Mouse (Mus musculus): Measurements from ENCODE around the gene Eps8l1. TPM values are rescaled to one million over a fixed set of nuclear protein-coding genes. Genes with fewer than 3 reads are reported as not detected.

The Eps8l1 gene
- polyA plus RNA-seq, 1 experiment = 16.5 TPM

DNA sequence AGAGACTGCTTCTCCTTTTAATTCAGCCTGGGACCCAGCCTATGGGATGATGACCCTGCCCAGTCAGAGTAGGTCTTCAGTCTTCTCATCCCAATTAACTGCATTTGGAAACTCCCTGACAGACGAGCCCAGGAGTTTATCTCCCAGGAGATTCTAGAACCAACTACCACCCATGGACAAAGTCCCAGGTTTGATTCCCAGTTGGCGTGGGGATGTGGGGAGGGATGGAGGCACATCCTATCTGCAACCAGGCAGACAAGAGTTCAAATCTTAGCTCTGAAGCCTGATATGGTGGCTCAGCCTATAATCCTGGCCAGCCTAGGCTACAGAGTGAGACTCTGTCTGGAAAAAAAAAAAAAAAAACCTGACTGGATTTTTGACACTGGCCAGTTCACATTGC lies 22.8 kb upstream of the Eps8l1 start:
- H3K4me3 ChIP-seq (replicated peaks; ENCODE audit: control insufficient read depth, low read depth, low read length) = no peak overlapping the region
- 81% methylated on average over 2 of the region's 2 CpGs for WGBS
- TF ChIP-seq CTCF (IDR thresholded peaks at IDR 0.05; ENCODE audit: control insufficient read depth, insufficient read depth, low read length) (no peak), POLR2A (IDR thresholded peaks at IDR 0.05; ENCODE audit: borderline replicate concordance, control insufficient read depth, low read depth, low read length) (no peak)
- no peak overlapping the region for H3K27ac ChIP-seq (ENCODE audit: control insufficient read depth, insufficient read depth, low read depth, low read length, poor library complexity)
- no peaks in the 10 kb centered on the region for H3K4me1 ChIP-seq (ENCODE audit: control insufficient read depth, insufficient read depth, low read length)

DNA sequence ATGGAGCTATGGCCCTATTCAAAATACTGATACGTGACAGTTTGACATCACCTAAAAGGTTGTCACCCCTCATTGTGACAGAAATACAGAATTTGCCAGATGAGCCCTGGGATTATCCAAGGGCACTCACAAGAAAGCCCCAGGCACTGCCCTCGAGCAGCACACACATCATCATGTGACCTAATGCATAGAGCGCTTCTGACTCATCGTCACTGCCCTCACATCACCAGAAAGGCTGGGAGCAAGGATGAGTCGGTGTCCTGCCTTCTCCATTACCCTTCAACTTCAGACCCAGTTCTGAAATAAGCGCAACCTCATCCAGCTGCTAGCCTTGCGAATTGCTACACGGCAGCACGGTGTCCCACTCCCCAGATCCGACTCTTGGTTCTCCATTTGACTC lies 19.9 kb upstream of the Eps8l1 start:
- no peaks in the 10 kb centered on the region for H3K4me1 ChIP-seq (ENCODE audit: control insufficient read depth, insufficient read depth, low read length)
- no peak overlapping the region for H3K4me3 ChIP-seq (replicated peaks; ENCODE audit: control insufficient read depth, low read depth, low read length)
- no peak for TF ChIP-seq POLR2A (IDR thresholded peaks at IDR 0.05; ENCODE audit: borderline replicate concordance, control insufficient read depth, low read depth, low read length)
- no peak for TF ChIP-seq CTCF (IDR thresholded peaks at IDR 0.05; ENCODE audit: control insufficient read depth, insufficient read depth, low read length)
- WGBS = 86% methylated on average over 10 of the region's 10 CpGs
- no peak overlapping the region for H3K27ac ChIP-seq (ENCODE audit: control insufficient read depth, insufficient read depth, low read depth, low read length, poor library complexity)

DNA sequence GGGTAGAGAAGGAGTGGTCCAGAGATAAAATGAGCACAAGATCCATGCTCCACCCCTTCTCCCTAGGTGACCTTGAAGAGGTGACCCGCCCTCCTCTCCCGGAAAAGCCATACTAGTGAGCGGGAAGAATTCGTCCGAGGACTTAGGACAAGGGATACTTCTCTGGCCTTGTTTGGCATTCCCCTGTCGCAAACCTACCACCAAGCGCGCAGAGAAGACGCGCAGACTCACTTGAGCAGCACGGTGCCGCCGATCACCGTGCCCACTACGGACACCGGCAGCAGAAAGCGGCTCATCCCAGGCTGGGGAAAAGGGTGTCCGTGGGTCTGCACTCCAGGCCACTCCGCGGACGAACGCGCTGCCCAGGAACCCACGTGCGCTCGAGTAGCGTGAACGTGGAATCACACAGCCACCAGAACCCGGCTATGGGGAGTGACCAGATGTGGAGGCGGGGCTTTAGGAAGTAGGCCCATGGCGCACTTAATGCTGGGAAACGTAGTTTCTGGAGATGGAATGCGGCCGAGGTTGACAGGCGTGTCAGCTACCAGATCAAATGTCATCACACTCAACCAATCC lies 15.2 kb upstream of the Eps8l1 start, which contains the start of gene Rdh13:
Gene Rdh13, minus strand, starts transcription at position 434 of the 576 bp plus-strand sequence.
- Histone ChIP-seq H3K27ac (ENCODE audit: control insufficient read depth, insufficient read depth, low read depth, low read length, poor library complexity) (no peak within 1 kb of the TSS), H3K4me3 (replicated peaks; ENCODE audit: control insufficient read depth, low read depth, low read length) (peak within 1 kb of the TSS; percentile 90), H3K4me1 (ENCODE audit: control insufficient read depth, insufficient read depth, low read length) (no peaks in the 10 kb centered on the region; the same call in 1 of the 2 replicates)
- TF ChIP-seq POLR2A (IDR thresholded peaks at IDR 0.05; ENCODE audit: borderline replicate concordance, control insufficient read depth, low read depth, low read length) = no peak
- no peak for TF ChIP-seq CTCF (IDR thresholded peaks at IDR 0.05; ENCODE audit: control insufficient read depth, insufficient read depth, low read length)
- WGBS = 1% methylated on average over 35 of the region's 35 CpGs

DNA sequence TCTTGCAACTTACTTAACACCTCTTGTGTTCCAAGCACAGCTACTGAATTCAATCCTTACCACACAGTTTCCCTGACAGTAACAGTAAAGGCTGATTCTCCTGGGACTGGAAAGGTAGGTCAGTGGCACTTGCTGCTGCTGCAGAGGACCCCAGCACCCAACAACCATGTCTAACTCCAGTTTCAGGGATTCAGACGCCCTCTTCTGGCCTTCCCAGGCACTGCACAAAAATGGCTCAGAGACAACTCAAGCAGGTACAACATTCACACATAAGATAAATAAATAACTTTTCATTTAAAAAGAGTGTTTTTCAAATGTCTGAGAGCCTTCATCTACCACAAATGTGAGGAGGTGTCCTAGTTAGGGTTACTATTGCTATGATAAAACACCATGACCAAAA lies 13.3 kb upstream of the Eps8l1 start:
- WGBS = 35% methylated on average over 1 of the region's 1 CpGs
- Histone ChIP-seq H3K4me3 (replicated peaks; ENCODE audit: control insufficient read depth, low read depth, low read length) (no peak overlapping the region), H3K4me1 (ENCODE audit: control insufficient read depth, insufficient read depth, low read length) (no peaks in the 10 kb centered on the region; the same call in 1 of the 2 replicates), H3K27ac (ENCODE audit: control insufficient read depth, insufficient read depth, low read depth, low read length, poor library complexity) (no peak overlapping the region)
- TF ChIP-seq CTCF (IDR thresholded peaks at IDR 0.05; ENCODE audit: control insufficient read depth, insufficient read depth, low read length) (peak; percentile 26; the same call in 1 of the 2 replicates), POLR2A (IDR thresholded peaks at IDR 0.05; ENCODE audit: borderline replicate concordance, control insufficient read depth, low read depth, low read length) (no peak)

DNA sequence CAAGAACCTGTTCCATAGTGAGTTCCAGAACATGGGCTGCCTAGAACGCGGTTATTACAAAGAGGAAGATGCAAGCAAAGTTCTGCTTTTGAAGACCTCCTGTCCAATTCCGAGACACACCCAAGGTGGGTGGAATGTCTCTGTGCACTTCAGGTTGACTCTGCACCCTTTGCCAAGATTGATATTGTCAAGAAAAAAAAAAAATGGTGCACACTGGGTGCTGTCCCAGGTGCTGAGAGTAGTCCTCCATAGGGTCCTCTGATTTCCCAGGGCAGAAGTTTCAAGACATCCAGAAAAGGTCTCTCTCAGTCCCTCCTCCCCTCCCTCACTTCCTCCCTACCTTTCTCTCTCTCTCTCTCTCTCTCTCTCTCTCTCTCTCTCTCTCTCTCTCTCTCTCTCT lies 12.0 kb upstream of the Eps8l1 start:
- no peaks in the 10 kb centered on the region; the same call in 1 of the 2 replicates for H3K4me1 ChIP-seq (ENCODE audit: control insufficient read depth, insufficient read depth, low read length)
- H3K27ac ChIP-seq (ENCODE audit: control insufficient read depth, insufficient read depth, low read depth, low read length, poor library complexity) = no peak overlapping the region
- 71% methylated on average over 3 of the region's 3 CpGs for WGBS
- TF ChIP-seq CTCF (IDR thresholded peaks at IDR 0.05; ENCODE audit: control insufficient read depth, insufficient read depth, low read length) = no peak
- TF ChIP-seq POLR2A (IDR thresholded peaks at IDR 0.05; ENCODE audit: borderline replicate concordance, control insufficient read depth, low read depth, low read length) = no peak
- H3K4me3 ChIP-seq (replicated peaks; ENCODE audit: control insufficient read depth, low read depth, low read length) = no peak overlapping the region

DNA sequence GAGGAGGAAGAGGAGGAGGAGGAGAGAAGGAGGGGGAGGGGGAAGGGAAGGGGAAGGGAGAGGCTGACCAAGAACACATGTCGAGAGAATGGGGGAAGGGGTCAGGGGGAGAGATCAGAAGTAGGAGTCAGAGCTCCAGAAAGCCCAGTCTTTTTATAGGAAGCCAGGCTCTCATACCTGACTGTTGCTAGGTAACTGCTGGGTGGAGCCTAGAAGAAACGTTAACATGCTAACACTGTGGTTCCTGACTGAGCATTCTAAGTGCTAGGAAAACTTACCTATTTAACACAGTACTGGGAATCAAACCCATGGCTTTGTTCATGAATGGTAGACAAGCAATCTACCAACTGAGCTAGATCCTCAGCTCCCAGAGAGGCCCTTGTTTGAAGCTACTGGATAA lies 11.3 kb upstream of the Eps8l1 start:
- H3K4me1 ChIP-seq (ENCODE audit: control insufficient read depth, insufficient read depth, low read length) = no peaks in the 10 kb centered on the region; the same call in 1 of the 2 replicates
- no peak overlapping the region for H3K27ac ChIP-seq (ENCODE audit: control insufficient read depth, insufficient read depth, low read depth, low read length, poor library complexity)
- 5% methylated on average over 2 of the region's 2 CpGs for WGBS
- no peak for TF ChIP-seq POLR2A (IDR thresholded peaks at IDR 0.05; ENCODE audit: borderline replicate concordance, control insufficient read depth, low read depth, low read length)
- no peak for TF ChIP-seq CTCF (IDR thresholded peaks at IDR 0.05; ENCODE audit: control insufficient read depth, insufficient read depth, low read length)
- H3K4me3 ChIP-seq (replicated peaks; ENCODE audit: control insufficient read depth, low read depth, low read length) = no peak overlapping the region

DNA sequence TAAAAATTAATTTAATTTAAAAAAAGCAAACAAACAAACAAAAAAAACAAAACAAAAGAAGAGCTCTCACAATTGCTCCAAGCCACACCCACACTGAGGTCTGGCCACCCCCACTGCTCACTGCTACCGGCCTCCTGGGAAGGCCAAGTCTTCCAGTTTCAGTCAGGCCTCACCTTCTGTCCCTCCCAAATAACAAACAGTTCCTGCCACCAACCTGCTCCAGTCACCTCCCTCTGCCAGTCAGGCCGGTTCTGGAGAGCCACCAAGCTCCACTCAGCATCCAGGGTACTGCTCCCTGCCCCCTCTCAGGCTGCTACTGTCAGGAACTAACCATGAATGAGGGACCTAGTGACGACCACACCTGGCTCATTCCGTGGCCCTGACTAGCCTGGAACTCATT lies 7.8 kb upstream of the Eps8l1 start:
- Histone ChIP-seq H3K4me3 (replicated peaks; ENCODE audit: control insufficient read depth, low read depth, low read length) (no peak overlapping the region), H3K27ac (ENCODE audit: control insufficient read depth, insufficient read depth, low read depth, low read length, poor library complexity) (no peak overlapping the region), H3K4me1 (ENCODE audit: control insufficient read depth, insufficient read depth, low read length) (no peaks in the 10 kb centered on the region; the same call in 1 of the 2 replicates)
- 64% methylated on average over 4 of the region's 4 CpGs for WGBS
- TF ChIP-seq POLR2A (IDR thresholded peaks at IDR 0.05; ENCODE audit: borderline replicate concordance, control insufficient read depth, low read depth, low read length) = no peak
- no peak for TF ChIP-seq CTCF (IDR thresholded peaks at IDR 0.05; ENCODE audit: control insufficient read depth, insufficient read depth, low read length)

DNA sequence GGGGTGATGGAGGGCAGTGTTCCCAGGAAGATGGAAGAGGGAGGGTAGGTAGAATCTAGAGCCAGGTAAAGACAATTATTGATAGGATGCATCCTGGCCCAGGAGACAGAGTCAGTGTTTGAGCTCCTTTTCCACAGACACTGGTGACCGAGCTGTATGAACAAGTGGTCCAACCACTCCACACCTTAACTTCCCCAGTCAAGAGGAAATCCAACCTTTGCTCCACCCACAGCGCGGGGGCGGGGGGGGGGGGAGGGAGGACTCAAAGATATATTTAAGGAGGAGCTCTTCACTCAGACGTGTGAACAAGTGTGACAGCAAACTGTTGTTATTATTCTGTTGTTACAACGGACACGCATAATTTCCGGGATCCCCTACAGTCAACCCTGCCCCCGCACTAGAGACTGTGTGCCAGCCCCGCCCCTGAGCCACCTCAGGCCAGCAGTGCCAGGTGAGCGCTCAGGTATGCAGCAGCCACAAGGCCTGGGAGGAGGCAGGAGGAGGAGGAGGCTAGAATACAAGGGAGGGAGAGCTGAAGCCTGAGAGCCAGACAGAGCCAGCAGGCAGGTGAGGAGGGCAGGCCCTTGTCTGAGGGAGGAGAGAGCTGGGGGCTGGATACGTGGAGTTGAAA lies 3.8 kb downstream of the Eps8l1 start:
- Histone ChIP-seq H3K27ac (ENCODE audit: control insufficient read depth, insufficient read depth, low read depth, low read length, poor library complexity) (no peak overlapping the region), H3K4me3 (replicated peaks; ENCODE audit: control insufficient read depth, low read depth, low read length) (no peak overlapping the region), H3K4me1 (ENCODE audit: control insufficient read depth, insufficient read depth, low read length) (no peaks in the 10 kb centered on the region)
- TF ChIP-seq POLR2A (IDR thresholded peaks at IDR 0.05; ENCODE audit: borderline replicate concordance, control insufficient read depth, low read depth, low read length) (no peak), CTCF (IDR thresholded peaks at IDR 0.05; ENCODE audit: control insufficient read depth, insufficient read depth, low read length) (no peak)
- 10% methylated on average over 12 of the region's 12 CpGs for WGBS

All from bone marrow, adult 2 months (tissue).